25 mouse cellular contexts compared by ENCODE assay signal in the genomic region with DNA sequence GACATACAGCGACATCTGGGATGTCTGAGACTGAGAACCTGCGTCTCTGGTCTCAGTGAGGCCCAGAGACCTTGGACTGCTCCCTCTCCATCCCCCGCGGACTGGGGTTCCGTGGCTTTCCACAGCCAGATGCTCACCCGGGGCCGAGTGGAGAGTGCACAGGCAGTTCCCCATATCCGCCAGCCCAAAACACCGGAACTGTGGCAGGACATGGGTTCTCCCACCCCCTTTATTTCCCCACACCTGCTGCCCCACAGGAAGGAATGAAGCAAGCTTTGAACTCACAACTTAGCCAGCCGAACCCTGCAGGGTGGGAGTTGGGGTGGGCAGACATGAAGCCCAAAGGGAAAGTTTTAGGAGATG. TPM values are rescaled to one million over a fixed set of nuclear protein-coding genes. Genes with fewer than 3 reads are reported as not detected.
A peak's percentile ranks its signal among the peaks of the same experiment; 100 is the strongest.
DNase-seq lines count a peak whose midpoint lies in the region; ATAC-seq and TF ChIP-seq lines count a peak whose summit lies in the region.
"Had no signal": no experiment of that assay in that cellular context is flagged by ENCODE, and none has a peak within 500 bp of the region (broad histone marks: within the 10 kb centered on the region; RNA-seq: fewer than 3 reads in every experiment).

No protein-coding gene starts in this region.

- ATAC-seq in megakaryocyte, adult 5-6 weeks (ENCODE audit: poor library complexity, severe bottlenecking), result peak; percentile 49
- ATAC-seq: activated CD4-positive, CD25-positive, alpha-beta regulatory T cell, adult 4 months; CD4-positive, CD25-positive, alpha-beta regulatory T cell, adult 4 months; forebrain, embryonic 16.5 days; hindbrain, embryonic 16.5 days; intestine, embryonic 16.5 days had no signal

- WGBS in heart, embryonic 10.5 days, result 87% methylated on average over 10 of the region's 10 CpGs
- WGBS in heart, adult 2 months, result 85% methylated on average over 10 of the region's 10 CpGs

- no peak for TF ChIP-seq EP300 in heart, adult 2 months (IDR thresholded peaks at IDR 0.05; ENCODE audit: insufficient read depth, low read depth, low read length)

- intact Hi-C loops in heart, adult 2 months (cut with DNase I), result no loop called here

- H3K27me3 ChIP-seq in heart, embryonic 10.5 days (ENCODE audit: insufficient read depth, poor library complexity, severe bottlenecking), result peaks cover 21% of the 10 kb centered on the region
- no peaks in the 10 kb centered on the region for H3K27me3 ChIP-seq in heart, adult 2 months (ENCODE audit: control insufficient read depth, insufficient read depth, low read length)
- H3K27me3 ChIP-seq: embryonic facial prominence, embryonic 12.5 days; embryonic facial prominence, embryonic 15.5 days; hindbrain, embryonic 13.5 days had no signal

- peaks cover 17% of the 10 kb centered on the region for H3K4me1 ChIP-seq in heart, embryonic 10.5 days
- H3K4me1 ChIP-seq in heart, adult 2 months (ENCODE audit: control insufficient read depth, insufficient read depth, low read length), result no peaks in the 10 kb centered on the region
- H3K4me1 ChIP-seq: embryonic facial prominence, embryonic 12.5 days; embryonic facial prominence, embryonic 15.5 days; forebrain, embryonic 12.5 days; hindbrain, embryonic 10.5 days; hindbrain, embryonic 13.5 days had no signal

- H3K79me2 ChIP-seq in heart, adult 2 months (replicated peaks; ENCODE audit: control insufficient read depth, insufficient read depth, low read length), result no peaks in the 10 kb centered on the region

- peak; percentile 64 for DNase-seq in heart, embryonic 10.5 days (ENCODE audit: low spot score)
- no peak for DNase-seq in heart, adult 2 months
- DNase-seq in urinary bladder, postnatal 4 days (ENCODE audit: low spot score in 2 of 2), result peak; percentile 15 to 57
- no peak for DNase-seq in urinary bladder, adult 2 months (ENCODE audit: low spot score)
- DNase-seq in adrenal gland, adult 18-20 months (ENCODE audit: low spot score in 2 of 2), result no peak
- DNase-seq: adrenal gland, postnatal 10 days; adrenal gland, postnatal 36 days; cerebellum, adult 18-20 months; cerebellum, adult 9-11 months; cerebellum, postnatal 25 days; gastrocnemius, adult 2 months; gastrocnemius, postnatal 14 days; heart, adult 18-20 months; heart, postnatal 36 days had no signal

- no peak overlapping the region for H3K9ac ChIP-seq in heart, adult 2 months (ENCODE audit: low read depth, low read length)
- H3K9ac ChIP-seq: embryonic facial prominence, embryonic 12.5 days; embryonic facial prominence, embryonic 15.5 days; forebrain, embryonic 12.5 days; hindbrain, embryonic 13.5 days had no signal

- no peaks in the 10 kb centered on the region for H3K36me3 ChIP-seq in heart, embryonic 10.5 days
- no peaks in the 10 kb centered on the region for H3K36me3 ChIP-seq in heart, adult 2 months (ENCODE audit: control insufficient read depth, insufficient read depth, low read length)
- H3K36me3 ChIP-seq: embryonic facial prominence, embryonic 12.5 days; embryonic facial prominence, embryonic 15.5 days; forebrain, embryonic 12.5 days; hindbrain, embryonic 10.5 days; hindbrain, embryonic 13.5 days had no signal

- no peak for TF ChIP-seq POLR2A in heart, adult 2 months (IDR thresholded peaks at IDR 0.05; ENCODE audit: insufficient read depth, low read depth, low read length)

- no peak overlapping the region for H3K4me3 ChIP-seq in heart, embryonic 10.5 days
- H3K4me3 ChIP-seq in heart, adult 2 months, result no peak overlapping the region
- H3K4me3 ChIP-seq: embryonic facial prominence, embryonic 12.5 days; embryonic facial prominence, embryonic 15.5 days; forebrain, embryonic 12.5 days; gastrocnemius, adult 2 months; hindbrain, embryonic 10.5 days; hindbrain, embryonic 13.5 days had no signal

- no peak overlapping the region for H3K27ac ChIP-seq in heart, embryonic 10.5 days
- no peak overlapping the region for H3K27ac ChIP-seq in heart, adult 2 months
- H3K27ac ChIP-seq: embryonic facial prominence, embryonic 12.5 days; embryonic facial prominence, embryonic 15.5 days; forebrain, embryonic 12.5 days; gastrocnemius, adult 2 months; hindbrain, embryonic 10.5 days; hindbrain, embryonic 13.5 days had no signal

- no peaks in the 10 kb centered on the region for H3K9me3 ChIP-seq in heart, embryonic 10.5 days
- H3K9me3 ChIP-seq: embryonic facial prominence, embryonic 12.5 days; embryonic facial prominence, embryonic 15.5 days; forebrain, embryonic 12.5 days; hindbrain, embryonic 10.5 days; hindbrain, embryonic 13.5 days had no signal

- TF ChIP-seq CTCF in heart, adult 2 months (IDR thresholded peaks at IDR 0.05), result no peak

RNA-seq across cellular contexts. Expression of a gene that starts 38.8 kb away (rescaled TPM):
- 2.3 and 5.9 TPM in 2 replicates for polyA plus RNA-seq in heart, embryonic 10.5 days (2016; fragmentation: Nextera tagmentation; extraction: Ambion mirVana)
- under 1 TPM; 0.25 to 0.55 TPM for total RNA-seq in heart, adult 2 months (2021)
- 0.18 and 1.2 TPM in 2 replicates for polyA plus RNA-seq in heart, adult 2 months (2012; rRNA removed)
- 23.2 and 25.8 TPM in 2 replicates for polyA plus RNA-seq in urinary bladder, adult 2 months (2012; rRNA removed)
- total RNA-seq in megakaryocyte, adult 5-6 weeks (2015), result 1.4 and 4.3 TPM in 2 replicates
- total RNA-seq in megakaryocyte, adult 5-6 weeks (2017), result 3.9 and 5.6 TPM in 2 replicates
- total RNA-seq in adrenal gland, adult 18-20 months (2021), result 1 to 10 TPM in 1 of 2 experiments, under 1 TPM in 1; 0.42 to 1.2 TPM

Comparison
In these comparisons a context has a peak if more than half of its experiments do, and no peak if none do; other contexts are left out.
1. DNase-seq: peak in heart, embryonic 10.5 days (single experiment) and urinary bladder, postnatal 4 days (2 of 2); none in heart, adult 2 months (0 of 2), urinary bladder, adult 2 months (single experiment) and adrenal gland, adult 18-20 months (0 of 2).